Mouse (Mus musculus) forebrain, embryonic 16.5 days (tissue): Measurements from ENCODE around the gene Tnfsf13. TPM values are rescaled to one million over a fixed set of nuclear protein-coding genes. Genes with fewer than 3 reads are reported as not detected.

ENCODE experiments used
- ATAC-seq: fragments of 200-750 bp; cut with Nextera tagmentation; 2 replicates; pipeline ENCODE4 v1.8.0; 2017; ENCODE audit warnings: mild to moderate bottlenecking, moderate library complexity
- H3K27ac ChIP-seq: fragments of 300-500 bp; sonication (generic); 2 replicates; pipeline ENCODE4 v1.5.1; 2014; ENCODE audit warnings: low read length, control low read depth
- H3K27me3 ChIP-seq: fragments of 300-500 bp; sonication (generic); replicated peaks from 2 replicates; pipeline ENCODE4 v1.6.1; 2014; ENCODE audit warnings: low read length; ENCODE audit not compliant: control insufficient read depth, insufficient read depth
- H3K36me3 ChIP-seq: fragments of 300-500 bp; sonication (generic); 2 replicates; pipeline ENCODE4 v1.6.1; 2014; ENCODE audit not compliant: control insufficient read depth, insufficient read depth
- H3K4me1 ChIP-seq: fragments of 300-500 bp; sonication (generic); replicated peaks from 2 replicates; pipeline ENCODE4 v1.6.1; 2014; ENCODE audit warnings: low read length; ENCODE audit not compliant: control insufficient read depth, insufficient read depth
- H3K4me2 ChIP-seq: fragments of 300-500 bp; sonication (generic); 2 replicates; pipeline ENCODE4 v1.6.1; 2014; ENCODE audit warnings: mild to moderate bottlenecking, low read length, control low read depth
- H3K4me3 ChIP-seq: fragments of 300-500 bp; sonication (generic); replicated peaks from 2 replicates; pipeline ENCODE4 v1.5.1; 2014; ENCODE audit warnings: mild to moderate bottlenecking, low read length, control low read depth
- H3K9ac ChIP-seq: fragments of 300-500 bp; sonication (generic); replicated peaks from 2 replicates; pipeline ENCODE4 v1.6.1; 2014; ENCODE audit warnings: low read depth, low read length, control low read depth
- H3K9me3 ChIP-seq: fragments of 300-500 bp; sonication (generic); 2 replicates; pipeline ENCODE4 v1.6.1; 2016; ENCODE audit warnings: low read length; ENCODE audit not compliant: control insufficient read depth
- WGBS: fragments of 180-500 bp; shearing (Covaris S2); extraction: QIAGEN DNeasy Blood & Tissue Kit; methylation state at CpG from one replicate; pipeline ENCODE4 v1.1.7; 2014; 5-methylcytosine and 5-hydroxymethylcytosine counted together
- polyA plus RNA-seq: library from polyadenylated mRNA; unstranded; fragments of >200 nt; fragmentation: Nextera tagmentation; extraction: Ambion mirVana; gene quantifications from 2 replicates; pipeline ENCODE4 v1.2.1, GENCODE M21; 2015

Tnfsf13 gene
- polyA plus RNA-seq, 1 experiment from 2014 or later, result 0.34 TPM

DNA sequence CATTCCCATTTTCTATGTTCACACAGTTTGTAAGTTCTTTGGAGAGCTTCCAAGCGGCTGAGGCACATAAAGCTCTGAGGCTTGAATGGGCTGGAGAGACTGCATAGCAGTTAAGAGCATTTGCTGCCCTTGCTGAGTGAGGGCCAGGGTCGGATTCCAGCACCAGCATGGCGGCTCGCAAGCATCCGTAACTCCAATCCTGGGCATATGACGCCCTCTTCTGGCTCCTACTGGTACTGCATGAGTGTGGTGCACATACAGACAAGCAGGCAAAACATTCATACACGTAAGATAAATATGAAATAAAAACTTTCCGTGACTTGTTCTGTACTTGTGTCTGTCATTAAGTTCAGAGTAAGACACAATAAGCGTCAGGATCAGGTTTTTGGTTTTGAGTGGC, 29.9 kb upstream of the Tnfsf13 start:
- Histone ChIP-seq H3K4me3 (no peak overlapping the region), H3K9me3 (no peaks in the 10 kb centered on the region), H3K4me1 (no peaks in the 10 kb centered on the region), H3K9ac (no peak overlapping the region), H3K27me3 (no peaks in the 10 kb centered on the region), H3K36me3 (no peaks in the 10 kb centered on the region), H3K27ac (no peak overlapping the region), H3K4me2 (no peak overlapping the region)
- ATAC-seq, result no peak
- WGBS, result 56% methylated on average over 9 of the region's 9 CpGs

DNA sequence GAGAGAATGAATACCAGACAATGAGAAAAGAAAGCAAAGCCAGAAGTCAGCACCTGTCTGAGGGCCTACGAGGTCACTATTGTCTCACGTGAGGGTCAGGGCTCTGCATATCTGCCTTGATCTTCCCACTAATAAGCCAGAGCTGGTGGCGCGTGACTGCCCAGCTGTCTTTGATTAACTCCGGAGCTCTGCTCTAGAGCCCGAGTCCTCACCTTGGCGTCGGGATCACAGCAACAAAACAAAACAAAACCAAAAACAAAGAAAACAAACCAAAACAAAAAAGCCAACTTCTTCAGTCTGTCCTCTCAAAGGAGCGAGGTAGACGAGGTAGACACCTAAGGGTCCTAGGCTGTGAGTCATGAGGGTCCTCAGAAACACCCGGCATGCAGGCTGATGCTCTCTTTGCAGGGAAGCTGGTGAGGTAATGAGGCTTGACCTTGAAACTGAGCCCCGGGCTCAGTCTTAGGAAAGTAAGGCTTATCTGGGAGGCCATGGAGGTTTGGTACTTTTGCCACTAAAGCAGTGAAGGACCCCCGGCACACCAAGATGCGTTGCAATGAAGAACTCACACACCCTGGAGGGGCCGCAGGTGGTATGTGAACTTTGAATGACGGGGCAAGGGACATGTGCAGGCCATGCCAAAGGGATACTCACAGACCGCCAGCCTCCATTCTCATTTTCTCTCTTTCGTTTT, 29.2 kb upstream of the Tnfsf13 start:
- no peaks in the 10 kb centered on the region for H3K9me3 ChIP-seq
- H3K4me2 ChIP-seq, result no peak overlapping the region
- 82% methylated on average over 18 of the region's 18 CpGs for WGBS
- no peak for ATAC-seq
- no peak overlapping the region for H3K9ac ChIP-seq
- no peak overlapping the region for H3K4me3 ChIP-seq
- H3K27ac ChIP-seq, result no peak overlapping the region
- H3K27me3 ChIP-seq, result no peaks in the 10 kb centered on the region
- H3K36me3 ChIP-seq, result no peaks in the 10 kb centered on the region
- peaks cover 2% of the 10 kb centered on the region; the same call in 1 of the 2 replicates for H3K4me1 ChIP-seq

DNA sequence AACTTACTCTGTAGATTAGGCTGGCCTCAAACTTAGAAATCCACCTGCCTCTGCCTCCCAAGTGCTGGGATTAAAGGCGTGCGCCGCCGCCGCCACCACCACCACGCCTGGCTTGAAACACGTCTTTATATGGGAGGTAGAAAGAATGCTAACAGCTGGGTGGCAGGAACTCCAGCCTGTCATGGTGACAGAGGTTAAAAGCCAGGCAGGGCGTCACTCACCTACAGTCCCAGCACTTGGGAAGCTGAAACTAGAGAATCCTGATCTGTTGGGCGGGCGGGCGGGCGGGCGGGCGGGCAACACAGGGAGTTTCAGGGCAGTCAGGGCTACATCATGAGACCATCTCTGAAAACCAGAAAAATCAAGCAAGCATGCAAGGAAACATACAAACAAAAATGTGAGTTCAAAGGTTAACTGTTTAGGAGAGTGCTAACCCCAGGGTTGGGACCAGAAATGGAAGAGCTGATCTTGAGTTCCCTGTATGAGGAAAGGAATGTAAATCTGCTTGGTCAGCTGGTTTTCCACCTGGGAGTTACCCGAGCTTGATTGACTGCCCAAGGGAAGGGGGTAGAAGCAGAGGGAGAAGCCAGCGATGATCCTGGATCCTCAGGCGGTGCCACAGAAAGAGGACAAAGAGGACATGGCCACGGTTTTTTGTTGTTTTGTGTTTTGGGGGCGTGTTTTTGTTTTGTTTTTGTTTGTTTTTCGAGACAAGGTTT, 27.5 kb upstream of the Tnfsf13 start:
- no peak overlapping the region for H3K9ac ChIP-seq
- no peak overlapping the region for H3K4me3 ChIP-seq
- no peaks in the 10 kb centered on the region for H3K27me3 ChIP-seq
- H3K27ac ChIP-seq, result no peak overlapping the region
- WGBS, result 85% methylated on average over 20 of the region's 20 CpGs
- H3K4me1 ChIP-seq, result peaks cover 3% of the 10 kb centered on the region; the same call in 1 of the 2 replicates
- ATAC-seq, result no peak
- H3K4me2 ChIP-seq, result no peak overlapping the region
- H3K36me3 ChIP-seq, result no peaks in the 10 kb centered on the region
- no peaks in the 10 kb centered on the region for H3K9me3 ChIP-seq

DNA sequence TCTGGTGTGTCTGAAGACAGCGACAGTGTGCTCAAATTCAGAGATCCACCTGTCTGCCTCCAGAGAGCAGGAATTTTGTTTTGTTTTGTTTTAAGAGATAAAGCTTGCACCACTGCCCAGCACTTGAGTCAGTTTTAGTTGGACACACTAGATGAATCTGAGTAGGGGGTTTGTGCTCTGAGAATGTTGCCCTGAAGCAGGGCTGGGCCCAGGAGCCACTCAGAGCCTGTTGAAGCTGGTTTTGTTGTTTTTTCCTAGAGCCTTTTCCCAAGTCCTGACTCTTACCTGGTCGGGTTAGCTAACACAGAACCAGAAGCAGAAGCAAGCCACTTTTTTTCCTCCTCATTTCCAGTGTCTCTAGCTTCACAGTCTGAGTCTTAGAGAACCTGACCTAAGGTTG, 25.5 kb upstream of the Tnfsf13 start:
- H3K27me3 ChIP-seq, result no peaks in the 10 kb centered on the region
- peaks cover 8% of the 10 kb centered on the region for H3K4me1 ChIP-seq
- no peaks in the 10 kb centered on the region for H3K9me3 ChIP-seq
- H3K4me3 ChIP-seq, result no peak overlapping the region
- WGBS, result 83% methylated on average over 2 of the region's 2 CpGs
- no peak overlapping the region for H3K9ac ChIP-seq
- H3K27ac ChIP-seq, result no peak overlapping the region
- ATAC-seq, result no peak
- H3K36me3 ChIP-seq, result no peaks in the 10 kb centered on the region
- H3K4me2 ChIP-seq, result no peak overlapping the region

DNA sequence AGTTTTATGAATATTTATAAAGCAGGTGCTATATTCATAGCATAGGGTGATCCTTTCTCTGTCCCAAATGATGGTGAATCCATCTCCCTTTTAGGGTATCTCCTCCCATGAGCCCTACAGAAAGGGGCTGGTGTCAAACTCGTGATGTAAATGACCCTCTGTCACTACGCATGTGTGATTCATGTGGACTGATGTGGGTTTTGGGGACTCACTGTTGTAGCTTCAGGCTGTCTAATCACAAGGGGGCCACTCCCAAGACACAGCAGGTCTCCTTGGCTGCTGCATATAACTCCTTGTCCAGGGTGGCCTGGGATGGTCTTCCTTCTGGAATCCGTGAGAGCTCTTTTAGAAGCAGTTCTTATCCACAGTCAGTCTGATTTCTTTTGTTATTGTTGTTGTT, 24.9 kb upstream of the Tnfsf13 start:
- Histone ChIP-seq H3K27me3 (no peaks in the 10 kb centered on the region), H3K4me1 (peaks cover 8% of the 10 kb centered on the region), H3K9ac (no peak overlapping the region), H3K9me3 (no peaks in the 10 kb centered on the region), H3K4me2 (no peak overlapping the region), H3K36me3 (no peaks in the 10 kb centered on the region), H3K27ac (no peak overlapping the region), H3K4me3 (no peak overlapping the region)
- 75% methylated on average over 3 of the region's 3 CpGs for WGBS
- ATAC-seq, result no peak

DNA sequence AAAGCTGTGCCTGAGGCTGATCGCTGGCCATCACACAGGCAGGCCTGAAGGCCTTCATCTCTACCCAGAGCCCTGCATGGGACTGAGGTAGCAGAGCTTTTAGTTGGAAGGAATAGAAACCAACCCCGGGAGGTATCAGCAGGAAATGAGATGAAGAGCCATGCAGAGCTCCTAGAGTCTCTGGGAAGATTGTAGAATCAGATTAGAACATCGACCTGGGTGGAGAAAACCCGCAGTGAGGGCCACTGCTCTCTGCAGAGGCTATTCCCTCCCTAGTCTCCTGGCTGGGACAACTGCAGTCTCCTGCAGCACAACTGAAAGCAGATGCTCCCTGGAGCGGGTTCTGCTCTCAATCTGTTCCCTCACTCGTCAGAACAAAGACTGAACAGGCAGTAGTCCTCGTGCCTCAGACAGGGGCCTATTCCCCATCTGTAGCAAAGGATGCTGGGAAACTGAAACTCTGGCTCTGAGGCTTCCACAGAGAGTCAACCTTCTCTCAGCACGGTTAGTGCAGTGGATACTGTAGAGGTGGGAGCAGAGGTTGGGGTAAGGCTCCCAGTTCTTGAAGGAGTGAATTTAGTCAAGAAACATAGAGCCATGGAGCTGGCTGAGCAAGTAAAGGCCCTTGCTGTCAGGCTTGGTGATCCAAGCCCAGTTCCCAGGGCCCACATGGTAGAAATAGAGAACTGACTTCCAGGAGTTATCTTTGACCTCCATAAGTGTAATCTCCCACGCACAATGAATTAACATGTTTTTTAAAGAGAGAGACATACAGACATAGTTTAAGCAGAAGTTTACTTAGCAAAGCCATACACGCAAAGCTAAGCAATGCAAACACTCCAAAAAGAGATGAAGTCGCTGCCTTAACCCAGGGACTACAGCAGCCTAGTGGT, 24.2 kb upstream of the Tnfsf13 start:
- H3K36me3 ChIP-seq, result no peaks in the 10 kb centered on the region
- no peak for ATAC-seq
- no peaks in the 10 kb centered on the region for H3K27me3 ChIP-seq
- H3K4me1 ChIP-seq, result peaks cover 8% of the 10 kb centered on the region
- WGBS, result 54% methylated on average over 11 of the region's 11 CpGs
- H3K9me3 ChIP-seq, result no peaks in the 10 kb centered on the region
- peak overlapping the region; percentile 28; the same call in 1 of the 2 replicates for H3K27ac ChIP-seq
- H3K9ac ChIP-seq, result no peak overlapping the region
- no peak overlapping the region for H3K4me2 ChIP-seq
- no peak overlapping the region for H3K4me3 ChIP-seq

DNA sequence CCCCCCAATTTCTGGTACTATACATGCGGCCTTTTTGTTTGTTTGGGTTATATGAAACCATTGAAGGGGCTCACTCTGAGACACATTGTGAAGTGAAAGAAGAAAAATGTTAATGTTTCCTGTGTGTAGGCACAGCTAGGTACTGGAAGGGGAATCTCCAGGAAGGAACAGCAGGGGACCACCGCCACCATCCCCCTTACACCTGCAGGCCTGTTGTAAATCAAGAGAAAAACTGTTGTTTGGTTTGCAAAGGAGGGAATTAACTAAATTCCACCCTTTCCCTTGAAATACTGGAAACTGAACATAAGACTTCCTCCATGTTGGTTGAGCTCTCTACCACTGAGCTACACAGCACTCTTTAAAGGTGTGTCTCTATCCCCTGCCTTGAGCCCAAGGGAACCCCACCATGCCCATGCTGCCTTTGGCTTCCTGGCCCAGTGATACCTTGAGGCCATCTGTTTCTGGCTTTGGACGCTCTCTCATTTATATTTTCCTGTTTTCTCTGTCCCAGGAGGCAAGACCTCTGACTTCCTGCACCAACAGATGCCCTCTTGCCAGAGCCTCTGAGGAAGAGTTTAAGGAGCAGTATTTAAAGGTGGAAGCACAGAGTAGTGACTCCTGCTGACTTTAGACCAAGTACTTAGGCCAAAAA, 23.2 kb upstream of the Tnfsf13 start:
- Histone ChIP-seq H3K27ac (no peak overlapping the region), H3K4me2 (no peak overlapping the region), H3K4me1 (peaks cover 8% of the 10 kb centered on the region), H3K27me3 (no peaks in the 10 kb centered on the region), H3K4me3 (no peak overlapping the region), H3K9me3 (no peaks in the 10 kb centered on the region), H3K9ac (no peak overlapping the region), H3K36me3 (no peaks in the 10 kb centered on the region)
- ATAC-seq, result no peak
- WGBS, result 77% methylated on average over 3 of the region's 3 CpGs

DNA sequence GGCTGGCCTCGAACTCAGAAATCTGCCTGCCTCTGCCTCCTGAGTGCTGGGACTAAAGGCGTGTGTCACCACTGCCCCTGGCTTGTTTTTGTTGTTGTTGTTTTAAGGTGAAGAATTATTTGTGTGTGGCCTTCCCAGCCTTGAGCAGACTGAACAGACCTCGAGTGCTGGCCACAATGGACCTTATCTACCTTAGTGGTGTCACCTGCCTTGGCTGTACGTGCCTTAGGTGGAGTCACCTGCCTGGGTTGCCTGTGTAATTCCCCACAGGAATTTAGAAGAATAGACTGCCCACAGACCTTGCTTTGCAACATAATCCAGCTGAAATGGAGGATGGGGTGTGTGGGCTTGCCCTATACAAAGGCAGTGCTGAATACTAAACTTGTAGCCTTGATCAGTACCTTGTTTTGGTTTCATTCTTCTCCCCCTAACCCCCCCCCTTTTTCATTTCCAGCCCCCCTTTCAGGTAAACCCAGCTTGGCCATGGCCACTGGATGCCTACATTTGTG, 22.3 kb upstream of the Tnfsf13 start:
- H3K9me3 ChIP-seq, result no peaks in the 10 kb centered on the region
- no peak for ATAC-seq
- H3K4me3 ChIP-seq, result no peak overlapping the region
- H3K27ac ChIP-seq, result no peak overlapping the region
- peaks cover 8% of the 10 kb centered on the region for H3K4me1 ChIP-seq
- H3K4me2 ChIP-seq, result no peak overlapping the region
- H3K9ac ChIP-seq, result no peak overlapping the region
- H3K27me3 ChIP-seq, result no peaks in the 10 kb centered on the region
- WGBS, result 81% methylated on average over 4 of the region's 4 CpGs
- H3K36me3 ChIP-seq, result no peaks in the 10 kb centered on the region

DNA sequence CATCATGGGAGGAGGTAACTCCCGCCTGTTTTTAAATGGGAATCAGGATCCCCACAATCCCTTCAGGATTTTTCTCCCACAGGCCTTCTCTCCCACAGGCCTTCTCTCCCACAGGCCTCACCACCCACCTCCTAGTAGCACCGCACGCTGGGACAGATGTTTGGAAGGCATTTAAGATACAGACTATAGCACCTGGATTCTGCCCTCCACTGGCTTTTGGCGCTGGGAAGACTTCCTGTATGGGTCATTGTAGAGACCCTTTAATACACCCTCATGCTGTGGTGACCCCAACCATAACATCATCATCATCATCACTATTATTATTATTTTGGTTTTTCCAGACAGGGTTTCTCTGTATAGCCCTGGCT, 21.9 kb upstream of the Tnfsf13 start:
- Histone ChIP-seq H3K4me1 (peaks cover 8% of the 10 kb centered on the region), H3K36me3 (no peaks in the 10 kb centered on the region), H3K9ac (no peak overlapping the region), H3K27ac (no peak overlapping the region), H3K4me2 (no peak overlapping the region), H3K27me3 (no peaks in the 10 kb centered on the region), H3K9me3 (no peaks in the 10 kb centered on the region), H3K4me3 (no peak overlapping the region)
- no peak for ATAC-seq
- 90% methylated on average over 4 of the region's 4 CpGs for WGBS
